Mouse (Mus musculus) ovary, adult 18-20 months (tissue): ENCODE measurements around the gene Slc25a35.
"Not testable (repeated sequence)": the region's sequence is repeated elsewhere in the genome, so short reads cannot be mapped to it uniquely, and the experiment has no call there.

ENCODE experiments used
- DNase-seq: peaks from one replicate; pipeline ENCODE4 v3.0.0; 2022; ENCODE audit warnings: low spot score, mixed read lengths

Gene Slc25a35

GRCm38 (mm10) chr11:68967337-68968282 lies at the start of gene Slc25a35:
Gene Slc25a35 (plus strand): TSS chr11:68968131.
- peak; percentile 90 for DNase-seq

GRCm38 (mm10) chr11:68923191-68923590 lies 44.7 kb upstream of the Slc25a35 start:
- no peak for DNase-seq

DNA sequence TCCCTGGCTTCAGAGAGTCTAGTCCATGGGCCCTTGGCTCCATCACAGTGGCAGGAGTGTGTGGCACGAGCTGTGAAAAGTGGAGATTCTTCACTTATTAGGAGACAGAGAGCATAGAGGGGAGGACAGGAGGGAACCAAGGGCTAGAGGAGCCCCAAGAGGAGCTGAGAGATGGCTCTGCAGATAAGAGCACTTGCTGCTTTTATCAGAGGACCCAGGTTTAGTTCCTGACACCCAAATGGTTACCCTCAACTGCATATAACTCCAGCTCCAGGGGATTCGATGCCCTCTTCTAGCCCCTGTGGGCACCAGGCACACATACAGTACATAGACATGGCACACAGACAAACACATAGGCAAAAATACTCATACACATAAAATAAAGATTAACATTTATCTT lies 43.2 kb upstream of the Slc25a35 start:
- no peak for DNase-seq

- DNase-seq = no peak
These were observed 41.0 kb upstream of the Slc25a35 start, which contains the start of gene Odf4 for GRCm38 (mm10) chr11:68926981-68927380. Gene Odf4 (minus strand): TSS chr11:68927081.

GRCm38 (mm10) chr11:68929947-68930346 lies 38.0 kb upstream of the Slc25a35 start:
- no peak for DNase-seq

DNA sequence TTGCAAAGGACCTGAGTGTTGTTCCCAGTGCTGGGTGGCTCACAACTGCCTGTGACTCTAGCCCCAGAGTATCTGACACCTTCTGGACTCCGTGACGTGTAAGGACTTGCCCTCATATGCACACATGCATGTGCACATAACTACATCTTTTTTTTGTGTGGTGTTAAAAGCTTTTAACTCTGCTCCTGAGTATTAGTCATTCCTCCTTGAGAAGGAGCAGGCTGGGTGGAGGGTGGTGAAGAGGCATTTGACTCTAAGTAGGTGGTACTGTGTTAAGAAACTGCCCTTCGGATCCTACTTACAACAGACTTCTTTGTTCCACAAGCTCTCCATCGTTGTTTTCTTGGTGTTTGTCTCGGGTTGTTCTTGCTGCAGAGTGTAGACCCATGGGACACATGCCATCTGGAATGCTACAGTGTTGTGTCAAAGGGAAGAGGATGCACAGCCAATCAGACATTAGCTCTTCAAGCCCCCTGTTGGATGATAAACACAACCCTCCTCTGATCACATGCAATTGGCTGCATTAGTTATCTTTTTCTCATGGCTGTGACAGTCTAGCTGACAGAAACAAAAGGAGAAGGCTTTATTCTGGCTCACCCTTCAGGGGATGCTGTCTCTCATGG lies 33.9 kb upstream of the Slc25a35 start:
- no peak for DNase-seq

GRCm38 (mm10) chr11:68936951-68937350 lies 31.0 kb upstream of the Slc25a35 start:
- not testable (repeated sequence) for DNase-seq

GRCm38 (mm10) chr11:68939451-68940304 lies 28.3 kb upstream of the Slc25a35 start:
- peak; percentile 86 for DNase-seq

- no peak for DNase-seq
These were observed 27.4 kb upstream of the Slc25a35 start for GRCm38 (mm10) chr11:68940516-68940915.

- DNase-seq = no peak
These were observed 25.2 kb upstream of the Slc25a35 start for GRCm38 (mm10) chr11:68942731-68943130.

DNA sequence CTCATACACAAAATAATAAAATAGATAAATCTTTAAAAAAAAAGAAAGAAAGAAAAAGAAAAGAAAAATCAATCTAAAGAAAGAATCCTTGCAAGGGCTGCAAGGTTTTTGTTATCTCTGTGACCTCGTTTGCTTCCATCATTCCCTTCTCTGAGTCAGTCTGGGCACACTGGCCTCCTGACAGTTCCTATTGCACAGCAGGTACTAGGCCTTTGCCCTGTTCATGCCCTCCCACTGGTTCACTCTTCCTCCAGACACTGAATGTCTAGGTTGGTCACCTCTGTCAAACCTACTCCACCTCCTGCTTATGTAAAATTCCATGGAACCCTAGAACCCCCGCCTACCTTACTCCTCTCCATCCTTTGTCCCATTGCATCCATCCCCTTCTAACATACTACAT lies 22.7 kb upstream of the Slc25a35 start:
- DNase-seq = no peak

DNA sequence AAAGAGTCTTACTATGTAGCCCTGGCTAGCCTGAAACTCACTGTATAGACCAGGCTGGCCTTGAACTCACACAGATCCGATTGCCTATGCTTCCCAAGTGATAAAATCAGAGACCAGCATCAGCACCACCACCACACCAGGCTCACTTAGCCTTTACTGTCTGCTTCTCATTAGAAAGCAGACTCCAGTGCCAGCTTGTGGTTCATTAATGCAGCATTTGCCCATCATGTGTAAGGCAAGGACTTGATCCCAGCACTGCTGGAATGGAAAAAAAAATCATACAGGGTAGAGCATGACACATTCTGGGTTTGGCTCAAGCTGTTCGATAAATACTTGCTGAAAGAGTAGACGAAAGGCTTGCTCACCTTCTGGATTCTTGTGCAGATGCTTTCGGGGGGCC lies 21.9 kb upstream of the Slc25a35 start:
- DNase-seq = no peak

DNA sequence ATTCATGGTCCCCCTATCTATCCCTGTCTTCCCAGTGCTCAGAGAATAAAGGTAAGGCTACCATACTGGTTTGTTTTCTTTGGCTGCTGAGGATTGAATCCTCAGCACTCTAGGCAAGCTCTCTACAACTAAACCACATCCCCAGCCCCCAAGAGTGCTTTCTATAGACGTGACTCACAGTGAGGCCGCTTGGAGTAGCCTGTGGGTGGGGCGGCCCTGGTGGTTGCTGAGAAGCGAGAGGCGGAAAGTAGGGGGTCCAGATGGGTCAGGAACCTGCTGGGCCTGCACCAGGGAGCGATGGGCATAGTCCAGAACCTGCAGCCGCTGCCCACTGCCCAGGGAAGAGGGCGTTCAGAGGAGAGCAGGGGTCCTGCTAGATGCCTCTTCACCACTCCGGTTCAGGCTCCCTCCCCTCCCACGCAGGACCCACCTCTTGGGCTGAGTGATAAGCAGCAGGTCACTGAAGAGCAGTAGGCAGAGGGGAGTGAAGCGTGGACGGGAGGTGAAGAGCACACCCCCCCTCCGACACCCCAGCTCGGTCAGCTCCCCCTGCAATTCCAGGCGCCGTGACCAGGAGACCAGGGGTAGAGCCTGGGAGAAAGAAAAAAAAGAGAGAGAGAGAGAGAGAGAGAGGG lies 21.0 kb upstream of the Slc25a35 start:
- DNase-seq = no peak

- DNase-seq = no peak
These were observed 20.4 kb upstream of the Slc25a35 start for GRCm38 (mm10) chr11:68947542-68947993.

DNA sequence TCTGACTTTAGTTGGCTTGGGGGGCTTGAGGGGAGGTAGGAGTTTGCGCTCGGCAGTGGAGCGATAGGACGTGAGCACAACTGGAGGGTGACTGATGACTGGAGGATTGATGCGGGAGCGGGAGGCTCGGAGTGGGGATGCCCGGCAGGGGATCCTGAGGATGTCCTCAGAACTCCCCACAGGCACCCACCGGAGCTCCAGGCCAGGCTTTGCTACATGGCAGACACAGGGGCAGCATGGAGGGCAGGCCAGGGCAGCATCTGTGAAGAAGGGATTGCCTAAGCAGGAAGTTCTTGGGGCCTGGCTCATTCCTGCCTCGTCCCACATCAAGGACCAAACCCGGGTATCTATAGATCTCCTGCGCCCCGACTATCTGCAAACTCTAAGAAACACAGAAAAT lies 14.0 kb upstream of the Slc25a35 start:
- no peak for DNase-seq

- DNase-seq = no peak
These were observed 13.5 kb upstream of the Slc25a35 start for GRCm38 (mm10) chr11:68954408-68954807.

- DNase-seq = no peak
These were observed 12.5 kb upstream of the Slc25a35 start for GRCm38 (mm10) chr11:68955473-68955872.

GRCm38 (mm10) chr11:68956107-68956506 lies 11.8 kb upstream of the Slc25a35 start:
- DNase-seq = no peak

- DNase-seq = no peak
These were observed 11.2 kb upstream of the Slc25a35 start for GRCm38 (mm10) chr11:68956697-68957096.

GRCm38 (mm10) chr11:68957308-68957707 lies 10.6 kb upstream of the Slc25a35 start, which contains the start of gene Arhgef15:
Gene Arhgef15 (minus strand): TSS chr11:68957480.
- no peak for DNase-seq

DNA sequence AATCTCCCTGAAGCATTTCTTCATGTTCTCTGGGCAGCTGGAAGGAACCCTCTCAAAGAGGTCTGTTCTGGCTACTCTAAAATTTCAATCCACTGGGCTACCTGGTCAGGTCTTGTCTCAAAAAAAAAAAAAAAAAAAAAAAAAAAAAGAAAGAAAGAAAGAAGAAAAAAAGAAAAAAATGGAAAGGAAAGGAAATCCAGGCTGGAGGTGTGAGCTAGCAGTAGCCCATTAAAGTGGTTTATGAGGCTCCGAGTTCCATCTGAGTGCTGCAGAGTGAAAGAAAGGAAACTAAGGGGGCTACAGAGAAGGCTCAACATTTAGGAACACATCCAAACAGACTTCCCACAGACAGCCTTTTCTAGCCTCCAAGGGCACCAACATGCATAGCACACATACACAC lies 10.0 kb upstream of the Slc25a35 start:
- DNase-seq = no peak

DNA sequence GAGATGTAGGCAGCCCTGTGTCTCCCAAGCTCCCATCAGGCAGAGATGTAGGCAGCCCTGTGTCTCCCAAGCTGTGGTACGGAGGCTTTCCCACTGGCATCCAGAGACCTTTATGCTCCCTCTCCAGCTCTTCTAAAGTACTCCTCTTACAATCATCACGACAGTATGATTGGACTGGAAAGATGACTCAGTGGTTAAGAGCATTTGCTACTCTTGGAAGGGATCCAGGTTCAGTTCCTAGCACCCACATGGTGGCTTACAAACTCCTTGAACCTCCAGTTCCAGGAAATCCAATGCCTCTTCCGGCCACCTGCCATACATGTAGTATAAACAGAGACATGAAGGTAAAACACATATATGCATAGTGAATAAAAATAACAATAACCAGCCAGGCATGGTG lies 6.3 kb upstream of the Slc25a35 start:
- DNase-seq = no peak
